Mouse (Mus musculus) liver, adult (tissue): Measurements from ENCODE around the gene Psmd5.
A peak's percentile ranks its signal among the peaks of the same experiment; 100 is the strongest.

Experiments used
- GATA4 ChIP-seq: IDR thresholded peaks from 2 replicates; pipeline ENCODE4 v1.6.1; 2014; ENCODE audit warnings: mild to moderate bottlenecking, low read length; ENCODE audit not compliant: insufficient replicate concordance

The Psmd5 gene

DNA sequence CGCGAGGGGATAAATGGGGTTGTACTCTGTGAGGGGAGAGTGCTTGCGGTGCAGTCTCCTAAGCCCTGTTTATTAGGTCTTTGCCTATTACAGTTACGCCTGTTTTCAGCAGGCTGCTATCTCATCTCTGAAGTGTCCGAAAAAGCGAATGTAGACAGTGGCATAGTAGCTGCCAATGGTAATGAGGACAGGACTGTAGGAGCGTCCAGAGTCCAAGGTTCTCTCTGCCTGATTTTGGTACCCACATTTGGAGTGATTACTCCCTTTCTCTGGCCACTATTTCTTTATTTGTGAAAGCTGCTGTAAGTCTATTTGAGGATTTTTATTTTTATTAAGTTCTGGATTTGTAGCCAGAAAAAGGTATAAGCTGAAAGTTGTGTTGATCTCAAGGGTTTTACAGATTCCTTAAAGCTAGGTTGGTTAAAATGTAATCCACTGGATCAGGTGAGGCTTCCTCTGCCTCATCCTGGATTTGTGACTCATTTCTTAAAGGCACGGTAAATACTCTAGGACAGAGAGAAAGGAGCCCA, at the start of gene Psmd5:
TSS of gene Psmd5 (minus strand) at position 153 of the 530 bp plus-strand sequence.
- TF ChIP-seq GATA4 = no peak

DNA sequence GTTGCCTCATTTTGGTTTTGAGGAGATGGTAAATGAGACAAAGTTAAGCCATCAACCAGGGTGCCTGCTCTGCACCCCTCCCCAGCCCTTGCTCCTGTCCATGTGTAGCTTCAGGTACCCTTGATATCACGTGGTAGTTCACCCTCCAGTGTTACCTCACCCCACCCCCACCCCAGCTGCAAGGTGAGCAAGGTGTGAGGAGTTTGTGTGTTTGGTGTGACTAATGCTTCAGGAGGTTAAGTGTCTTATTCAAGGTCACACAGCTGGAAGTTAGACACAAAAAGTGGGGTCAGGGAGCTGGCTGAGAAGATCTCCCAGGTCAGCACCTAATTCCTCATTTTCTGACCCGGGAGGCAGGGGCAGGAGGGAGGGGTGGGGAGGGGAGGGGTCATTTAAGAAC, 48.0 kb upstream of the Psmd5 start:
- TF ChIP-seq GATA4 = no peak

DNA sequence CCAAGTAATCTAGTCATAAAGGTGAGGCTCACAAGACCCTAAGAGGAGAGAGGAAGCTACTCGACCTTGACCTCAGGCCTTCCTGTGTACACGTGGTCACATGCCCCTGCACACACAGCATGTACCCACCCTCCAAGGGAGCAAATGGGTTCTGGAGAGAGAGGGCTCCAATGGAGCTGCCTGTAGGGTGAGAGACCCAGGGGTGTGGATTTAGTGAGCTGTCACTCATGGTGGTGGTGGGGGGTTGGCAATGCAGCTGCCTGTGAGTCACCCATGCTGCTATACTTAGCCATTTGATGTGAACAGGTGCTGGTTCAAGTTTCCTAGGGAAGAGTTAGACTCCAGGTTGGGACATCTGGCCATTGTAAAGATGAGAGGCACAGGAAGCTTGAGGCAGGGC, 45.4 kb upstream of the Psmd5 start:
- no peak for TF ChIP-seq GATA4

DNA sequence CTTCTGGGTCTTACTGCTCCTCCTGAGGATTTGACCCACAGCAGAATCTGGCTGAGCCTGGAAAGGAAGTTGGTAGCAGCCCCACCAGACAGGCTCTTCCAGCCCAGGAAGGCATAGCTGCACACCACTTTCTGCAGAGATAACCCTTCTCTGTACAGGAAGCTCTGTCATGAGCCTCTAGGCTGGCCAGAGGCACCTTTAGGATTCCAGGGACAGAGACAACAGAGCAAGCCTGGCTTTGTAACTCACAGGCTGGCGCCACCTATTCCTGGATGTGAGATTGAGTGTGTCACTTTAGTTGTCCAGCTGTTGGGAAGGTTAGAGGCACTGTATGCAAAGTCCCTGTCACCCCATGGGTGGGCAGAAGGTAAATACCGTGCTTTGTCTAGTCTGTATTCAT, 40.3 kb upstream of the Psmd5 start:
- TF ChIP-seq GATA4 = 0 out of 2 replicates have a peak, but pooled peaks have one; percentile 20

DNA sequence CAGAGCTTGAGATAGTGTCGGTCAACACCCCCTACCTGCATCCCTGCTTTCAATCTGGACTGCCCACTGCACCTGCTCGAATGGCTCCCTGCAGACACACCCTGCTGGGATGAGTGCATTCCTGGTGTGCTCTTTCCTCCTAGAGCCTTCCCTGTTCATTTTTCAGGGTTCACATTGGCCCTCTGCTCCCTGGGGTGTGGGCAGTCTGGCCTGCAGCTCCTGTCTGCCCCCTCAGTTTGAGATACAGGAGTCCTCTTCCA, 40.0 kb upstream of the Psmd5 start:
- TF ChIP-seq GATA4 = no peak

DNA sequence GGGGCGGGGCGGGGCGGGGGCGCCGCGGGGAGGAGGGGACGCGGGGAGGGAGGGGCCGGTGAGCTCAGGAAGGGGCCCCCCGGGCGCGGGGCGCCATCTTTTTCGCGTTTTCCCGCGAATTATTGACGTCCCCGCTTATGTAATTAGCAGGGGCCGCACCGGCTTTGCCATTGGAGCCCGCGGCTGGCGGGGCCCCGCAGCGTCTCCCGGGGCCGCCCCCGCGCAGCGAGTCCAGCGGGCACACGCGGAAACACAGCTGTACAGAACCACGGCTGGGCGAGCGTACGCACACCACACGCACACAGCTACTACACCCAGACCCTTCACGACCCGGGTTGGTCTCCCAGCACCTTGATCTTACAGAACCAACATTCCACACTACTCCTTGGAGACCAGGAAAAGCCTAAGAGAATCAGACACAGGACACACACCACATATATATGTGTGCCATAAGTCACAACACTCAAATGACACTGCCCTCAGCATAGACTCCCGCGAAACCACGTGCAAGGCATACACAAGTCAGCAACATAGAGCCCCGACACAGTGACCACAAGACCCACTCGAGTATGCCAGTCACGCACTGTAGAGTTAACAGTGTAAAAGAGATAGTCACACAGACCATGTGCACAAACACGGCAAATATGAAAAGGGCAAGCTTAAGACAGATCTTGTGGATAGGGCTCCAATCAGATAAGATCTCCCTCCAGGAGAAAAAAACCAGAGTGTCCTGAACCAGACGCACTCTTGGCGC, 39.5 kb upstream of the Psmd5 start:
- TF ChIP-seq GATA4 = no peak

DNA sequence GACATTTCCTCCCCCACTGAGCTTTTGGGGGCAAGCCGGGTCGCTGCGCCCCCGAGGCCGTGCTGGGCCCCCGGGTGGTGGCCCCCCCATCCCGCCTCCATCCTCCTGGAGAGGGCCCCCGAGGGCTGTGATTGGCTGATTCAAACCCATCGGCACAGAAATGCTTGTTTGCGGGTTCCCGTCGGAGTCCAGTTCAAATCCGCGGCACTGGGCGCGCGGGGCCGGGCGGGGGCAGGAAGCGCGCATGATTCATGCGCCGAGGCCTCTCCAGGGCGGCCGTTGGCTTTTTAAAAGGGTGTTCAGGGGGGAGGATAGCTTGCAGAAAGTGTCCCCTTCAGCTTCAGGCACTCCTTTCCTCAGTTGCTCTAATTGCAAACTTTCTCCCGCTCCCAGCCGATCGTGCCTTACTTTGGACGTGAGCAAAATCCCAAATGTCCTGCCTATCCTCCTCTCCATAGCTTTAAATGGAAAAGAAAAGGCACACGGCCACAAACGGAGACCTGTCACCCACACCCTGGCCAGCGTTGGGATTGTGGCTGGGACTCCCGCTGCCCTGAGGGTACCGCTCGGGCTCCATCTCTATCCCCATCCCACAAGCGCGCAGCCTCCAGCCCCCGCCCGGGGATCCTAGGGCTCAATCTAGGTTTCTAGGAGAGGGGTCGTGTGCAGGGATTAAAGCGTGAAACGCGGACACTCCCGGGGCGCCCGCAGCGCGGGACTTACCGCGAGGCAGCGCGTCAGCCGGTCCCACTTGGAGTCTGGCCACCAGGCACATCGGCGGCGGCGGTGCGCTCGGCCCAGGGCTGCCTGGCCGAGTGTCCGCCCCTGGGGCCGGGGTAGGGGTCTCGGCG, 38.7 kb upstream of the Psmd5 start, which contains the start of gene Phf19:
TSS of gene Phf19 (minus strand) at position 809 of the 851 bp plus-strand sequence.
- no peak for TF ChIP-seq GATA4

DNA sequence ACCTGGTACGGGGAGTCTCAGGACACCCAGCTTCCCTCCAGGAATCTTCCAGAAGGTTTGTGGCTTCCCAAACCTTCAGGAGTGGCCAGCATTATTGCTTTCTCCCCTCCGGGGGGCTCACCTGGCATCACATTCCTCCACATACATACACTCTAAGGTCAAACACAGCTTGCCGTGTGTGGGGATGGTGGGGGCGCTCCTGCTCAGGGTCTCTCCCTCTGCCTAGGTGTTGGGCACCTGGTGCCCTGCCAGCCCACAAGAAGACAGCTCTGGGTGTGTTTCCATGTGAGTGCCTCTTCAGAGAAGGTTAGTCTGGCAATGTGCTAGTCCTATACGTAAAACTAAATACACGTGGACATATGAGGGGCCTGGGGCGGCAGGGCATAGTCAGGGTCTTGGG, 37.8 kb upstream of the Psmd5 start:
- TF ChIP-seq GATA4 = no peak

DNA sequence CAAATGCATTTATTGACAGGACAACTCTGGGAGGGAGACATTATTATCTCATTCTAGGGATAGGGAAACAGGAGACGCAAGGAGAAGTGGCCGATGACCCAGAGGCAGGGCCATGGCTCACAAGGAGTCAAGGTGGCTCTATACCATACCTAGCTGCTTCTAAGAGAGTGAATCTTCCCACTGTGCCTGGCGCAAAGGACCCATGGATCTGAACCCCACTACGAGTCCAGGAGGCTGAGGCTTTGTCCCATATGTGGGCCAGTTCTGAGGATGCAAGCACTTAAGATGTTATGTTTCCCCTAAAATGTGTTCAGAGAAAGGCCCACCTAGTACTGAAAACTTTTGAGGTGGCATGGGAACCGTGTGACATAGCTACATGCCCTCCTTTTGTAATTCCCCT, 37.1 kb upstream of the Psmd5 start:
- no peak for TF ChIP-seq GATA4

DNA sequence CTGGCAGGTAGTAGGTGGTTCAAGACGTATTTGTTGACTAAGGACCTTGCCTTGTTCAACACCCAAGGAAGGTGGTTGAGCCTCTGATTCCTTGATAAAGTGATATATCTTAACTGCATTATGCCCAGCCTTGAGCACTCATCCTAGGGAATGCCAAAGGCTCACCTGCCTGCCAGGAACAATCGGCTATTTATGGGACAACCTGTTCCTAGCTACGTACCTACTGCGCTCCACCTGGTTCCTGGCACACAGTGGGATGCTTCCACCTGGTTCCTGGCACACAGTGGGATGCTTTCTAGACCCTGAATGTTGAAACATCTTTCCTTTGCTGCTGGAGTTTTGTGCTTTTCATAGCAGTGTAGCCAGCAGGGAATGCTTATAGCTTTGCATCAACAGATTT, 35.0 kb upstream of the Psmd5 start:
- no peak for TF ChIP-seq GATA4

DNA sequence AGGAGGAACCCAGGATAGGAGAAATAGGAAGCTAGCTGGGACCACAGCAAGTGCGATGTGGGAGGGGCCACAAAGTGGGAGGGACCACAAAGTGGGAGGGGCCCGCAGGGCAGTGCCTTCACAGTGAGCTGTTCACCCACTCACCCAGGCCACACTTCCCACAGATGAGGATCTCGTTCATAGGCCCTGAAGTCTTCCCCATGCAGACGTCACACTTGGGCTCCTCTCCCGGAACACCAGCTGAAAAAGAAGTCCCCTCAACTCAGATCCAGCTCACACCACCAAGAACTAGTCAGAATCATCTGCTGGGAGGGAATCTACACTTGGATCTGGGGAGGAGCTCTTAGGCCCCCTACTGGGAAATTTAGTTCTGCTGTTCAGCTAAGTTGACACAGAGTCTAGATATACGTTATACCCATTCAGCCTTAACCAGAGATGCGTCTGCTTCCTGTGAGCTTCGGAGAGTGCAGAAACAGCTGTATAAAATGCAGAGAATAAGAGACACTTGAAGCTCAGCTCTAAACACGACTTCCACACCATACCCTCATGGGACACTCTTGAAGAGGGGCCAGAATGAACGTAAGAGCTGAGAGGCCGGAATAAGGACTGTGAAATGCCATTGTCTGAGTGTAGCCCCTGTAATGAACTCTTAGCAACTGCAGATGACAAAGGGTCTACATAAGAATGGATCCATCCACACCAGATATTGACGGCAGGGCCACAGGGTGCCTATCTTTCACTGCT, 32.3 kb upstream of the Psmd5 start:
- no peak for TF ChIP-seq GATA4

DNA sequence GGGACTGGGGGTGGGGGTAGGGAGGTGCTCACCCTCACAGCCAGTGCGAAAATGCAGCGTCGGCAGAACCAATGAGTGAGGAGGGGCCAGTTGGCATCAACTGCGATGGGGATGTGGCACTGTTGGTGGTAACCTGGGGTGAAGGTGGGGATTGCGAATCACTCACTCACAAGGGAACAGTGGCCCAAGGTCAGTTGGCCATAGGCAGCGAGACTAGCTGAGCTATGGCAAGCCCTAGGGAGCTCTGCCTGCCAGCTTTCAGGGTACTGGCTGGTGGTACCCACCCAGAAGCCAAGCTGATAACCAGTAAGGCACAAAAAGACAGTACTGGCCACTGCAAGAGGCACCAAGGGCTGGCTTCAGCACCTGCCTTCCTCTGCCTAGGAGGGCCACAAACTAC, 31.7 kb upstream of the Psmd5 start:
- no peak for TF ChIP-seq GATA4

DNA sequence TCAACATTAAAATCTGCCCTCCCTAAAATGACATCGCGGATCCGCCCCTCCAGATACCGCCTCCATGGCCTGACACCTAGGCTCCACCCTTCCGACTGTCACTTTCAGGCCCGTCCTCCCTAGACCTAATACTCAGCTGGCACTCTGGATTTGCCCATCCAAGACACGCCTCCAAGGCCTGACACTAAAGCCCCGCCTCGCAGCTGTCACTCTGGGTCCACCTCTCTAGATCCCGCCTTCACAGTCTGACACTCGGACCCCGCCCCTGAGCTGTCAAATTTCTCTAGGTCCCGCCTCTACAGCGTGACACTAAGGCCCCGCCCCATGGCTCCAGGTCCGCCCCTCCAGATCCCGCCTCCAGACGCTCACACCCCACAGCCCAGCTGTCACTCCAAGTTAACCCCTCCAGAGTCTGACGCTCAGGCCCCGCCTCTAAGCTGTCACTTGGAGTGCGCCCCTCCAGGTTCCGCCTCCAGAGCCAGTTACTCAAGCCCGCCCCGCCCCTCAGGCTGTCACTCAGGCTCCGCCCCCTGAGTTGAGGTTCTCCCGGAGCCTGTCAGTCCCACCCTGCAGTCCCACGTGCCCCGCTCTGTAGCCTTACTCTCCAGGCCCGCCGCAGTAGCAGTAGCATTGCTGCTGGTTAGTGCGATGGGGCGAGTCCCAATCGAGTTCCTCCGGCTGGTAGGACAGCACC, 30.2 kb upstream of the Psmd5 start:
- TF ChIP-seq GATA4 = no peak

DNA sequence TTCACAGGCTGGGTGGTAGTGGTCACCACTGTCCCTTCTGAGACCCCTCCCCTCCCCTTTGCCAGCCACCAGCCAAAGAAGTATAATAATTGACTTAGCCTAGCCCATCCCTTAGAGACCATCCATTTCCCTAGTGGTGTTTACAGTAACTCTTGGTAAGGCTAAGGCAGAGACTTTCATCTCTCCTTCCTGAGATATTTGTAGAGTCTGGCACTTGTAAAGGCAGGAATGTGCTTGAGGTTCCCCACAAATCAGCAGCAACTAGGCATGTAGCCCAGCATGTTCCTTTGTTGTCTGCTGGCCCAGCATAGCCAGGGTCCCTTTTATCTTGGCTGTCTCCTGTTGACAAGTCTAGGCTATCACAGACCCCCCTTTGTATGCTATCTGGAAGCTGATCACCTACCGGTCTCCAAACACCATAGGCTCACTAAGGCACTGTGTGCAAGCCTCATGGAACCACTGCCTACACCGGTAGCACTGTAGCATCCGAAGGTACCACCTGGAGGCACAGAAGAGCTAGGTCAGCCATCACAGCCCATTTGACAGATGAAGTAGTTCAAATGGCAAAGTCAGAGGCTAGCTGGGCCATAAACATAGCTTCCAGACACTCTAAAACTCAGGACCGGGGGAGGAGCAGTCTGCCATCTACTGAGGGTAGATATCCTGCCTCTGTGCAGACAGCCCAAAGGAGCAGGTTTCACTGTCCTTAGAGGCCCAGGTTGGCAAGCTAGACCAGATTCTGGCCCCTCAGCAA, 29.1 kb upstream of the Psmd5 start:
- no peak for TF ChIP-seq GATA4
